Mouse (Mus musculus) spleen, adult 2 months (tissue): ENCODE data around the gene Tmem234.
A peak's percentile ranks its signal among the peaks of the same experiment; 100 is the strongest.

Experiments used
- CTCF ChIP-seq: fragments of 200-500 bp; IDR thresholded peaks from 2 replicates; pipeline ENCODE4 v1.5.1; 2011; ENCODE audit warnings: mild to moderate bottlenecking, inconsistent platforms; ENCODE audit not compliant: insufficient read depth, insufficient read length, insufficient replicate concordance; ENCODE audit errors: extremely low read depth
- POLR2A ChIP-seq: fragments of 200-500 bp; IDR thresholded peaks from 2 replicates; pipeline ENCODE4 v1.6.1; 2011; ENCODE audit warnings: low read depth, low read length, inconsistent platforms

DNA sequence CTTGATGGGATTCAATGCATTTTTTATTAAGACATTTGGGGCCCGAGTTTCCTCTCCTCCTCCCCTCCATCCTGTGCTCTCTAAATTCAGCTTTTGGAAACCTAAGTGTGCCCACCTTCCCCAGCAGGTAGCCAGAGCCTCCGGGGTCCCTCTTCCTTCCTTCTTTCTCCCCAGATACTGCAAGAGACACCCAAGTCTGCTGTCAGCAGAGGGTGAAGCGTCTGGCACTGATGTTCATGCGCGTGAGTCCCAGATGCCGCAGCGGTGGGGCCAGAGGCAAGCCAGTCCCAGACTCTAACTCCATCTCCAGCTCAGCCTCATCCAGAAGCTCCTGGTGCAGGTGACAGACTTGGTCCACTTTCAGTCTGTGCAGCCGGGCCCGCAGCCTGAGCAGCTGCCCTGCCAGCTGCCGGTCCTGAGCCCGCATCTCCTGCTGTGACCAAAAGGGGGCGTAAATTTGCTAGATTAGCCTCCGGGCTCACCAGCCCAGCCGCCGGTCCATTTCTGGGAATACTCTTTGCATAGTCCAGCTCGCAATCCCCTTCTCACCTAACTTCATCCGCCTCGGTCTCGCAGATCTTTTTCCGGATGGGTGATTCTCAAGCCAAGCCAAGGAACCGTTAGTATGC, 23.5 kb upstream of the Tmem234 start:
- no peak for TF ChIP-seq POLR2A
- TF ChIP-seq CTCF, result peak; percentile 63
